ENCODE assay signal across 23 mouse cellular contexts in genomic region chr5:65590199-65590598, GRCm38 (mm10). TPM values are rescaled to one million over a fixed set of nuclear protein-coding genes. Genes with fewer than 3 reads are reported as not detected.
A peak's percentile ranks its signal among the peaks of the same experiment; 100 is the strongest.
DNase-seq lines count a peak whose midpoint lies in the region; ATAC-seq and TF ChIP-seq lines count a peak whose summit lies in the region.
"Had no signal": no experiment of that assay in that cellular context is flagged by ENCODE, and none has a peak within 500 bp of the region (broad histone marks: within the 10 kb centered on the region; RNA-seq: fewer than 3 reads in every experiment).

No protein-coding gene starts in this region.

- TF ChIP-seq CTCF in G1E (IDR thresholded peaks at IDR 0.05; ENCODE audit: low read depth, low read length): no peak

- DNase-seq in G1E (ENCODE audit: low spot score) (peak; percentile 14), MEL-GATA-1-ER (ENCODE audit: extremely low read depth, low read depth) (peak; percentile 23)
- no peak for DNase-seq in adrenal gland, adult 18-20 months (ENCODE audit: low spot score in 2 of 2)
- no peak for DNase-seq in right cerebral cortex, adult 18-20 months
- no peak for DNase-seq in thymus, postnatal 36 days
- DNase-seq: adrenal gland, adult 8-10 months; adrenal gland, postnatal 14 days; adrenal gland, postnatal 36 days; B cell, adult 2 months; cerebellum, adult 11-12 months; cerebellum, adult 2 months; cerebellum, adult 9-10 months; cerebellum, postnatal 10 days; cerebellum, postnatal 25 days; embryo, embryonic 11 days; forebrain, postnatal 0 days had no signal

- H3K36me3 ChIP-seq in G1E (replicated peaks): peaks cover 76% of the 10 kb centered on the region

- peaks cover 13% of the 10 kb centered on the region for H3K4me1 ChIP-seq in G1E (ENCODE audit: insufficient read depth, low read depth, low read length)
- H3K4me1 ChIP-seq: embryonic facial prominence, embryonic 13.5 days; embryonic facial prominence, embryonic 15.5 days; forebrain, embryonic 13.5 days; forebrain, embryonic 15.5 days had no signal

- H3K27me3 ChIP-seq in G1E (ENCODE audit: insufficient read depth, low read length): no peaks in the 10 kb centered on the region
- H3K27me3 ChIP-seq: CH12.LX; embryonic facial prominence, embryonic 13.5 days; embryonic facial prominence, embryonic 15.5 days; forebrain, embryonic 13.5 days; forebrain, embryonic 15.5 days had no signal

- ATAC-seq in G1E (ENCODE audit: extremely low read depth, insufficient number of reproducible peaks, low FRiP score, poor library complexity, severe bottlenecking): no peak
- ATAC-seq: CD4-positive, CD25-positive, alpha-beta regulatory T cell, adult 4 months; forebrain, embryonic 13.5 days; forebrain, embryonic 15.5 days; forebrain, postnatal 0 days had no signal

- H3K4me3 ChIP-seq in G1E (ENCODE audit: low read depth, low read length): no peak overlapping the region
- H3K4me3 ChIP-seq: embryonic facial prominence, embryonic 13.5 days; embryonic facial prominence, embryonic 15.5 days; erythroblast, embryonic 14.5 days; forebrain, embryonic 13.5 days; forebrain, embryonic 15.5 days had no signal

- no peaks in the 10 kb centered on the region for H3K9me3 ChIP-seq in G1E (replicated peaks)
- H3K9me3 ChIP-seq: embryonic facial prominence, embryonic 13.5 days; embryonic facial prominence, embryonic 15.5 days; forebrain, embryonic 13.5 days; forebrain, embryonic 15.5 days had no signal

RNA-seq across cellular contexts. Expression of gene Ube2k, which starts 53.2 kb away (rescaled TPM):
- total RNA-seq in G1E (2014; fragmentation: Nextera tagmentation): 128 and 149 TPM in 2 replicates
- 31.5 and 42.8 TPM in 2 replicates for total RNA-seq in G1E (2017)
- polyA plus RNA-seq in G1E (2012): 112 and 146 TPM in 2 replicates
- 100 to 1,000 TPM in 1 of 2 experiments, 10 to 100 TPM in 1; 92.4 to 105 TPM for total RNA-seq in adrenal gland, adult 18-20 months (2021)

RNA-seq across cellular contexts. Expression of gene Smim14, which starts 53.2 kb away (rescaled TPM):
- 40.1 and 52.3 TPM in 2 replicates for total RNA-seq in G1E (2014; fragmentation: Nextera tagmentation)
- 61.6 and 64.6 TPM in 2 replicates for total RNA-seq in G1E (2017)
- polyA plus RNA-seq in G1E (2012): 9.2 and 10.6 TPM in 2 replicates
- total RNA-seq in adrenal gland, adult 18-20 months (2021): 100 to 1,000 TPM; 166 to 180 TPM

Comparison
In these comparisons a context has a peak if more than half of its experiments do, and no peak if none do; other contexts are left out.
1. DNase-seq: peak in G1E (single experiment) and MEL-GATA-1-ER (single experiment); none in adrenal gland, adult 18-20 months (0 of 2), right cerebral cortex, adult 18-20 months (single experiment) and thymus, postnatal 36 days (0 of 2).